Mouse (Mus musculus) myocyte (in vitro differentiated cells): ENCODE measurements at regions not wholly inside any gene's neighbourhood (a gene's known extent, or its start where the extent isn't known, plus 50 kb on each side); places are given as distances from the start of the nearest gene placed in this dataset.
A peak's percentile ranks its signal among the peaks of the same experiment; 100 is the strongest.

ENCODE experiments used
- H3K27me3 ChIP-seq: one replicate; pipeline ENCODE4 v1.6.1; 2011; ENCODE audit not compliant: control insufficient read depth, insufficient read depth, insufficient read length
- H3K36me3 ChIP-seq: one replicate; pipeline ENCODE4 v1.6.1; 2011; ENCODE audit not compliant: control insufficient read depth, insufficient read depth
- H3K4me2 ChIP-seq: one replicate; pipeline ENCODE4 v1.6.1; 2011; ENCODE audit warnings: low read depth, control low read depth
- H3K4me3 ChIP-seq: one replicate; pipeline ENCODE4 v1.5.1; 2011; ENCODE audit warnings: mild to moderate bottlenecking, control low read depth, moderate library complexity
- H3K79me2 ChIP-seq: one replicate; pipeline ENCODE4 v1.6.1; 2011; ENCODE audit not compliant: control insufficient read depth, insufficient read depth
- H3ac ChIP-seq: one replicate; pipeline ENCODE4 v1.6.1; 2011; ENCODE audit not compliant: control insufficient read depth, insufficient read length
- CEBPB ChIP-seq: IDR thresholded peaks from 2 replicates; pipeline ENCODE4 v1.6.1; 2011; ENCODE audit warnings: mild to moderate bottlenecking, moderate library complexity; ENCODE audit not compliant: poor library complexity, insufficient read depth, severe bottlenecking
- E2F4 ChIP-seq: IDR thresholded peaks from one replicate; pipeline ENCODE4 v1.6.1; 2011; ENCODE audit warnings: mild to moderate bottlenecking, control low read depth, moderate library complexity; ENCODE audit not compliant: insufficient read depth
- MAX ChIP-seq: IDR thresholded peaks from one replicate; pipeline ENCODE4 v1.6.1; 2011; ENCODE audit warnings: low read depth, mild to moderate bottlenecking, control low read depth
- MYOD1 ChIP-seq, 3 experiments: IDR thresholded peaks; one replicate each; pipeline ENCODE4 v1.6.1; 2011; ENCODE audit warnings: control low read depth in 2 of 3, low read depth in 2 of 3, mild to moderate bottlenecking in 2 of 3, moderate library complexity in 1 of 3; ENCODE audit not compliant: insufficient read length in 2 of 3, control insufficient read depth in 1 of 3
- MYOG ChIP-seq, 3 experiments: IDR thresholded peaks; one replicate each; pipeline ENCODE4 v1.6.1; 2011; ENCODE audit warnings: control low read depth in 2 of 3, low read depth in 2 of 3, mild to moderate bottlenecking in 2 of 3; ENCODE audit not compliant: insufficient read length in 2 of 3, control insufficient read depth in 1 of 3, insufficient read depth in 1 of 3
- POLR2A ChIP-seq: IDR thresholded peaks from one replicate; pipeline ENCODE4 v1.6.1; 2011; ENCODE audit warnings: low read depth, mild to moderate bottlenecking, control low read depth, moderate library complexity; ENCODE audit not compliant: insufficient read length
- POLR2AphosphoS2 ChIP-seq: IDR thresholded peaks from one replicate; pipeline ENCODE4 v1.6.1; 2011; ENCODE audit warnings: low read depth, control low read depth; ENCODE audit not compliant: insufficient read length
- REST ChIP-seq: IDR thresholded peaks from one replicate; pipeline ENCODE4 v1.6.1; 2011; ENCODE audit warnings: mild to moderate bottlenecking, control low read depth, moderate library complexity; ENCODE audit not compliant: insufficient read depth, insufficient read length
- SRF ChIP-seq: IDR thresholded peaks from one replicate; pipeline ENCODE4 v1.6.1; 2011; ENCODE audit warnings: low read depth; ENCODE audit not compliant: control insufficient read depth, insufficient read length
- TCF12 ChIP-seq: IDR thresholded peaks from one replicate; pipeline ENCODE4 v1.6.1; 2011; ENCODE audit warnings: mild to moderate bottlenecking, control low read depth; ENCODE audit not compliant: poor library complexity, insufficient read depth, severe bottlenecking
- TCF3 ChIP-seq: IDR thresholded peaks from one replicate; pipeline ENCODE4 v1.6.1; 2011; ENCODE audit warnings: low read depth, control low read depth; ENCODE audit not compliant: insufficient read length
- USF1 ChIP-seq: IDR thresholded peaks from one replicate; pipeline ENCODE4 v1.6.1; 2011; ENCODE audit warnings: low read depth, mild to moderate bottlenecking, control low read depth, moderate library complexity

DNA sequence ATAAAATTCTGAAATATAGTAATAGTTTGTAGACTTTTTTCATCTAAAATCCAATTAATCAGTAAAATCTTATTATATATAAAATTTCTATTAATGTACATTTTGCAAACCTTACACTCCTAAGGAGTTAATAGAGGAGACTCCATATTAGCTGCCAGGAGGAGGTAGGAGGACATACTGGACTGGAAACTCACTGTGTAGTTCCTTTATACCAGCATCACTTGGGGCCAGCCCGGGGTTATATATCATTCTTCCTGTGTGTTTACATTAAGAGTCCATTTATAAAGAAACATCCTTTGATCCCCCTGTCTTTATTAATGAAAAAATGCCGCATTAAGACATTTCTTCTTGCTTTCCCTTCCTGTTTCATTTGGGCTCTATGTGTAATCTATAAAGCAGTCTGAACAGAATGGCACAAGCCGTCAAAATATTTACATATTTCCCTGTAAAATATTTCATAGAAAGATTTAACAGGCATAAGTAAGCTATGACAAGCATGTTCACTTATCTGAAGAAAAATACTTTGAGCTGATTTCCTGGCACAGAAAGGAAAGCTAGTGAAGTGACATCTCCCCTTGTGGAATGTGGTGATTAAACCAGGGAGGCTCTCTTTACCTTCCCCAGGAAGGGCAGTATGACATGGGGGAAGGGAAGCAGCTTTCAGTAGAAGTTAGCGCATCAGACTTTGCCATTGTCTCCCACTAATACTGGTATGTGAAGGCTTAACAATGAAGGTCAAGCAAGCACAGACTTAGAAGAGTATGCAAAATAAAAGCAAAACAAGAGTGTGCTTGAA is 658.0 kb upstream of the Kif18a start:
- Histone ChIP-seq H3ac (no peak overlapping the region), H3K4me2 (peak overlapping the region; percentile 22), H3K4me3 (no peak overlapping the region), H3K36me3 (no peaks in the 10 kb centered on the region), H3K79me2 (no peaks in the 10 kb centered on the region), H3K27me3 (no peaks in the 10 kb centered on the region)
- TF ChIP-seq TCF3 (no peak), MYOD1 (IDR thresholded peaks at IDR 0.05; ENCODE audit: control insufficient read depth in 1 of 3, insufficient read length in 2 of 3, low read depth in 2 of 3) (no peak), POLR2AphosphoS2 (no peak), POLR2A (no peak), MYOG (IDR thresholded peaks at IDR 0.05; ENCODE audit: control insufficient read depth in 1 of 3, insufficient read depth in 1 of 3, insufficient read length in 2 of 3, low read depth in 2 of 3) (no peak), TCF12 (no peak), SRF (no peak), USF1 (no peak), CEBPB (no peak), E2F4 (no peak), REST (no peak), MAX (no peak)

- Histone ChIP-seq H3K36me3 (no peaks in the 10 kb centered on the region), H3K4me3 (no peak overlapping the region), H3K79me2 (no peaks in the 10 kb centered on the region), H3ac (no peak overlapping the region), H3K27me3 (no peaks in the 10 kb centered on the region), H3K4me2 (no peak overlapping the region)
- peak in 2 of 3 experiments; percentile 69 to 79 for TF ChIP-seq MYOD1 (IDR thresholded peaks at IDR 0.05; ENCODE audit: control insufficient read depth in 1 of 3, insufficient read length in 2 of 3, low read depth in 2 of 3)
- no peak for TF ChIP-seq REST
Observed at GRCm38 (mm10) chr2:108635644-108636043, 644.9 kb upstream of the Kif18a start.

DNA sequence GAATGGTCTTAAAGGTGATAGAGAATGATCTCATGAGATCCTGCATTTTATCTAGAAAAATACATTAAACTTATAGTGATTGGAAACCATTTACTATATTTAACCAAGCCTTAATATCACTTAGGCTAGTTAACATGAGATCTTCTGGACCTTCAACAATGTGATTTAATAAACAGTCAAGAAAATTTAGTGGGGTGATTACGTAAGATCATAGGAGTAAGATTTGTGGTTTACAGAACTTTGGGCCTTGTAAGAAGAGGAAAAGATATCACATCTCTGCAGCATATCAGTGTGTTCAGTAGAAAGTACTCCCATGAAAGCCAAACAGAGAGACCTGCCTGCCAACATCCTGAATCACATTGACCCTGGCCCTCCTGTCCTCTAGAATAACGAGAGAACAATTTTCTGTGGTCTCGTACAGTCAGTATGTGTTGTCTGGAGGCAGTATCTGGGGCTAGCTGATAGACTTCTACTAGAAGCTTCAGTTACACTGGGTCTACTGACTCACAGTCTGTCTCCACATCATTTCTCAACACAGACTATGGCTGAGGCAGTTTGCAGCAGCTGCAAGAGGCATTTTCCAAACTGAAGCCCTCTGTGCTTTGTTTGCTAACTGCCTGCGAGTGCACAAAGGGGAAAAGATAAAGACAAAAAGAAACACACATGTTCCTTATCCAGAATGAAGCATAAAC is 619.7 kb upstream of the Kif18a start:
- H3K4me3 ChIP-seq = no peak overlapping the region

DNA sequence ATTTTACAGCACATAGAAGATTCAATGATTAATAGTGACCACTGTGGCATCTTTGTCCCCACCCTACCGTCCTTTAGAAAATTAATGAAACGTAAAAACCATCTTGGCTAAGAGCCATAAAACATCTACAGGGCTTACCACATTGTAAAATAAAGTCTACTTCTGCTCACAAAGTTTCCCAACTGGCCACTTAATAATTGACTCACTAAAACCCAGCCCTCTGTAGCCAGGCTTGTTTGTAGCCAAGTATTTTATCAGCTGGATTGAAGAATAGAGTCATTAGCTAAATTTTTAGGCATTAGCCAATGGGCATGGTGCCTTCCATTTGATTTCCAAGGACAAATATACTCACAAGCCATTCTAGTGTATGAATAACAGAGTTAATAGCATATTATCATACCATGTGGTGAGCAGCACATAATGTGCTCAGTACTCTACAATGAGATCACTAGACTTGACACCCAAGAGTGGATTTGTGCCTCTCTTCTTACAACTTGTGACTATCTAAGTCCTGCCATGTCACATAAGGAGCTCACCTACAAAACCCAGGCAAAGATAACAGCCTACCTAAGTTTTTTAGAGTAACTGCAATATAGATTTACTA is 602.7 kb upstream of the Kif18a start:
- H3K4me3 ChIP-seq = no peak overlapping the region
- H3K36me3 ChIP-seq = no peaks in the 10 kb centered on the region
- TF ChIP-seq MYOD1 (IDR thresholded peaks at IDR 0.05; ENCODE audit: control insufficient read depth in 1 of 3, insufficient read length in 2 of 3, low read depth in 2 of 3) = no peak
- no peak for TF ChIP-seq REST
- no peak for TF ChIP-seq TCF3
- TF ChIP-seq MAX = no peak
- TF ChIP-seq POLR2AphosphoS2 = no peak
- TF ChIP-seq USF1 = no peak
- no peak for TF ChIP-seq SRF
- TF ChIP-seq E2F4 = no peak
- no peak for TF ChIP-seq MYOG (IDR thresholded peaks at IDR 0.05; ENCODE audit: control insufficient read depth in 1 of 3, insufficient read depth in 1 of 3, insufficient read length in 2 of 3, low read depth in 2 of 3)
- no peak for TF ChIP-seq TCF12
- TF ChIP-seq CEBPB = no peak
- TF ChIP-seq POLR2A = no peak
- no peaks in the 10 kb centered on the region for H3K27me3 ChIP-seq
- H3K79me2 ChIP-seq = no peaks in the 10 kb centered on the region
- H3ac ChIP-seq = no peak overlapping the region
- no peak overlapping the region for H3K4me2 ChIP-seq

More for the DNA sequence above, 619.7 kb upstream of the Kif18a start:
- Histone ChIP-seq H3K36me3 (no peaks in the 10 kb centered on the region), H3K27me3 (no peaks in the 10 kb centered on the region), H3K4me2 (peak overlapping the region; percentile 22), H3K79me2 (no peaks in the 10 kb centered on the region), H3ac (no peak overlapping the region)
- TF ChIP-seq CEBPB = peak; percentile 85; the same call in 1 of the 2 replicates
- TF ChIP-seq REST = no peak
- peak; percentile 36 for TF ChIP-seq TCF12
- no peak for TF ChIP-seq MAX
- TF ChIP-seq TCF3 = no peak
- TF ChIP-seq MYOD1 (IDR thresholded peaks at IDR 0.05; ENCODE audit: control insufficient read depth in 1 of 3, insufficient read length in 2 of 3, low read depth in 2 of 3) = peak in 2 of 3 experiments; percentile 56 to 57

DNA sequence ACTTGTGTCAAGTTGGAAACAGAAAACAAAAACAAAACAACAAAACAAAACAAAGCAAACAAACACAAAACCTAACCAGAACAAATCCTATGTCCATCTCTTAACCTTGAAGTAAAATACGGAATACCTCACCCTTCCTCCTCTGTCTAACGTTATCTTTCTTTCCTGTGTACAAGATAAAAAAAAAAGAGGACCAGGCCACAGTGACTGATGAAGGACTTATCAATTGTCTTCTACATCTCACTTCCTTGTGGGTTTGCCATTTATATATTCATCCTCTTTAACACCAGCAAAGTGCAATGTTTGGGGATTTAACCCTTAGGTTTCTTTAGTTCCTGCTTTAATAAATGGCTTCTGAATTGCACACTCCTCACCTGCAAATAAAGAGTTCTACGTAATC is 599.0 kb upstream of the Kif18a start:
- Histone ChIP-seq H3ac (no peak overlapping the region), H3K4me3 (no peak overlapping the region), H3K79me2 (no peaks in the 10 kb centered on the region), H3K4me2 (no peak overlapping the region), H3K36me3 (no peaks in the 10 kb centered on the region), H3K27me3 (no peaks in the 10 kb centered on the region)
- TF ChIP-seq USF1 = no peak
- TF ChIP-seq REST = no peak
- TF ChIP-seq TCF12 = no peak
- no peak for TF ChIP-seq CEBPB
- TF ChIP-seq MYOG (IDR thresholded peaks at IDR 0.05; ENCODE audit: control insufficient read depth in 1 of 3, insufficient read depth in 1 of 3, insufficient read length in 2 of 3, low read depth in 2 of 3) = no peak
- TF ChIP-seq TCF3 = no peak
- no peak for TF ChIP-seq E2F4
- no peak for TF ChIP-seq POLR2A
- TF ChIP-seq SRF = no peak
- no peak for TF ChIP-seq MYOD1 (IDR thresholded peaks at IDR 0.05; ENCODE audit: control insufficient read depth in 1 of 3, insufficient read length in 2 of 3, low read depth in 2 of 3)
- no peak for TF ChIP-seq POLR2AphosphoS2
- TF ChIP-seq MAX = no peak
